Mouse (Mus musculus) right cerebral cortex, adult 18-20 months (tissue): ENCODE data around the gene Igf1r.

ENCODE experiments used
- DNase-seq: peaks from one replicate; pipeline ENCODE4 v3.0.0; 2022; ENCODE audit warnings: mixed read lengths

Gene Igf1r

GRCm38 (mm10) chr7:68010802-68011201, 58.2 kb downstream of the Igf1r start:
- no peak for DNase-seq

GRCm38 (mm10) chr7:68011385-68012122, 58.9 kb downstream of the Igf1r start:
- DNase-seq = no peak

- DNase-seq = peak; percentile 38
These were observed 59.5 kb downstream of the Igf1r start for GRCm38 (mm10) chr7:68012123-68012474.

GRCm38 (mm10) chr7:68014495-68014894, 61.9 kb downstream of the Igf1r start:
- no peak for DNase-seq

- DNase-seq = no peak
These were observed 62.8 kb downstream of the Igf1r start for GRCm38 (mm10) chr7:68015404-68015803.

GRCm38 (mm10) chr7:68018038-68018437, 65.4 kb downstream of the Igf1r start:
- DNase-seq = no peak

GRCm38 (mm10) chr7:68020556-68020955, 67.9 kb downstream of the Igf1r start:
- no peak for DNase-seq

GRCm38 (mm10) chr7:68021741-68022140, 69.1 kb downstream of the Igf1r start:
- DNase-seq = no peak

- DNase-seq = no peak
These were observed 69.6 kb downstream of the Igf1r start for GRCm38 (mm10) chr7:68022188-68022587.

GRCm38 (mm10) chr7:68023882-68024281, 71.3 kb downstream of the Igf1r start:
- no peak for DNase-seq

- no peak for DNase-seq
These were observed 72.0 kb downstream of the Igf1r start for GRCm38 (mm10) chr7:68024625-68025024.

GRCm38 (mm10) chr7:68025396-68025795, 72.8 kb downstream of the Igf1r start:
- no peak for DNase-seq

GRCm38 (mm10) chr7:68026076-68026475, 73.4 kb downstream of the Igf1r start:
- peak; percentile 20 for DNase-seq

GRCm38 (mm10) chr7:68028167-68028566, 75.5 kb downstream of the Igf1r start:
- DNase-seq = no peak

GRCm38 (mm10) chr7:68030846-68031245, 78.2 kb downstream of the Igf1r start:
- DNase-seq = no peak

- no peak for DNase-seq
These were observed 83.9 kb downstream of the Igf1r start for GRCm38 (mm10) chr7:68036527-68036926.

- no peak for DNase-seq
These were observed 86.2 kb downstream of the Igf1r start for GRCm38 (mm10) chr7:68038846-68039245.

- no peak for DNase-seq
These were observed 86.9 kb downstream of the Igf1r start for GRCm38 (mm10) chr7:68039550-68039949.

GRCm38 (mm10) chr7:68044621-68045020, 92.0 kb downstream of the Igf1r start:
- no peak for DNase-seq

- DNase-seq = no peak
These were observed 94.5 kb downstream of the Igf1r start for GRCm38 (mm10) chr7:68047152-68047551.

GRCm38 (mm10) chr7:68048532-68048931, 95.9 kb downstream of the Igf1r start:
- peak; percentile 55 for DNase-seq

GRCm38 (mm10) chr7:68049048-68049447, 96.4 kb downstream of the Igf1r start:
- DNase-seq = no peak

GRCm38 (mm10) chr7:68053002-68053624, 100.5 kb downstream of the Igf1r start:
- no peak for DNase-seq

GRCm38 (mm10) chr7:68054498-68054897, 101.9 kb downstream of the Igf1r start:
- DNase-seq = no peak

- no peak for DNase-seq
These were observed 102.3 kb downstream of the Igf1r start for GRCm38 (mm10) chr7:68054956-68055355.
